Mouse (Mus musculus) urinary bladder, postnatal 36 days (tissue): ENCODE results near the gene Rpp30.

Experiments used
- DNase-seq, 2 experiments: peaks; one replicate each; pipeline ENCODE4 v3.0.0; 2022; ENCODE audit warnings: low spot score in 2 of 2, mixed read lengths in 1 of 2

Gene Rpp30

GRCm38 (mm10) chr19:36083262-36084225 lies at the start of gene Rpp30:
Gene Rpp30 (plus strand): TSS chr19:36083716.
- peak; percentile 55 to 83 for DNase-seq

GRCm38 (mm10) chr19:36046046-36046445 lies 37.5 kb upstream of the Rpp30 start:
- no peak for DNase-seq

DNA sequence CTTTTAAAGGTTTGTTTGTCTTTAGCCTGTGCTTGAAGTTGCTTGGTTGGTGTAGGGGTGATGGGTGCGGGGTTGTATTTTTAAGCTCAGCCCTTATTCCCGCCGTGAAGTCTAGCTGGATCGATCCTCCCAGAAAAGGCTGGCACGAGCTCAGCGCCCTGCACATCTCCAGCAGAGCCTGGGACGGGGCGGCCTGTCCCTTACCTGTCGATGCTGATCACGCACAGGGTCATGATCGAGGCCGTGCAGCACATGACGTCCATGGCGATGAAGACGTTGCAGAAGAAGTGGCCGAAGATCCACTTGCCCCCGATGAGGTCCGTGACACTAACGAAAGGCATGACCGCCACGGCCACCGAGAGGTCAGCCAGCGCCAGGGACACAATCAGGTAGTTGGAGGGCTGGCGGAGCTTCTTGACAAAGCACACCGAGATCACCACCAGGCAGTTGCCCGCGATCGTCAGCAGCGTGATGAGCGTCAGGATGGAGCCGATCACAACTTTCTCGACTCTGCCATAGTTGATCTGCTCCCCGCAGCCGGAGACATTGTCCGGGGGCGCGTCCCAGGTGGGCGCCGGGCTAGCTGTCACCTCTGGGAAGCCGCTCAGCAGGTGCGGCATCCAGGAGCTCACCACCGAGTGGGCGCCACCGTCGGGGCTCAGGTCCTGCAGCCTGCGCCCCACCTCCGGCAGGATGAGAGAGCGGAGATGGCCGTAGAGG lies 26.9 kb upstream of the Rpp30 start:
- no peak for DNase-seq

GRCm38 (mm10) chr19:36057231-36057811 lies 26.2 kb upstream of the Rpp30 start, which contains the start of gene Htr7:
Gene Htr7 (minus strand): TSS chr19:36057507.
- DNase-seq: no peak

DNA sequence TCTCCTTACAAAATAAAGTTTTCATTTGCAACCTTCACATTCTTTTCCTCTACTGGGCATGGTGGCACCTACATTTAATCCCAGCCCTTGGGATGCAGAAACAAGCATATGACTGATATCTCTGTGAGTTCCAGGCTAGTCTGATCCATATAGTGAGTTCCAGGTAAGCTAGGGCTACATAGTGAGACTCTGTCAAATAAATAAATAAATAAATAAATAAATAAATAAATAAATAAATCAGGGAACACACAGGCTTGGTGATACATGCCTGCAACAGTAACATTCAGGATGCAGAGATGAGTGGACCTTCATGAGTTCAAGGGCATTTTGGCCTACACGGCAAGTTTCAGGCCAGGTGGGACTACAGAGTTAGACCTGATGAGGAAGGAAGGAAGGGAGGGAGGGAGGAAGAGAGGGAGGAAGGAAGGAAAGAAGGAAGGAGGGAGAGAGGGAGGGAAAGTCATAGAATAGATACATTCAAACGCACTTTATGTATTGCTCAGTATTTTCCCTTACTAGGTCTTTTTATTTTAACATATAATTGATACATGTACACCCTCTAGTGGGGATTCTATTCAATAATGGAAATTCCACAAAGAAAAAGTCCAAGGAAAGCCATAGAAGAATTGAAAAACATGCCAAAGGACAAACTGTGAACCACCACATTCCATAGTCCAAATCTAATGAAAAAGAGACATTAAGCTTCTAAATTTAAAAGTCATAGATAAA lies 20.6 kb upstream of the Rpp30 start:
- no peak for DNase-seq

DNA sequence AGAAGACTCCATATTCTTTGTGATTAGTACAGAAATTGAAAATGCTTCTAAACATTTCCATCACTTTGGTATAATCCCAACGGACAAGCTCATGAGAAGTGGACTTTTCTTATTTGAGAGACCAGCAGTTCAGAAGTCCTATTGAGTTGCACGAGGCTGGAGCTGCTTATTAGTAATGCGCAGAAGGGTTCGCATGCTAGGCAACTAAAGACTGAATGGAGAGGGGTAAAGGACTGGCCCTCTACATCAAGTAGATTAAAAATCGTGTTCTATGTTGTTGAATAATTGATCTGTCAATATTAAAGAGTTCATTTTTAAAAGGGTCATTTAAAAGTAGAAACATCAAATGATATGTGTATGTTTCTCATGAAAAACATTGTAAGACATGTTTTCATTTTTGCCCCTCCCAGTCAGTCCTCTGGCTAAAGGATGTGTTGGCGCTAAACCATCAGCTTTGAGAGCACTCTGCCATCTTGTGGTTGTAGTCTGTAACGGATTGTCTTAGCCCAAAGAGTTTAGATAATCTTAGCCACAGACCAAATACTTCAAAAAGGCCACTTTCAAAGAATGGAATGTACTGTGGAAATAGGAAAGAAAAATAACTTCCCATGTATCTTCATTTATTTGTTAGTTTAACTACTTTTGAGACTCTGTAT lies 782 bp upstream of the Rpp30 start:
- DNase-seq: peak; percentile 1 to 21

- DNase-seq: no peak
These were observed 7.3 kb downstream of the Rpp30 start for GRCm38 (mm10) chr19:36090781-36091180.

GRCm38 (mm10) chr19:36097194-36097593 lies 13.7 kb downstream of the Rpp30 start:
- DNase-seq: no peak

- no peak for DNase-seq
These were observed 14.7 kb downstream of the Rpp30 start for GRCm38 (mm10) chr19:36098265-36098664.

DNA sequence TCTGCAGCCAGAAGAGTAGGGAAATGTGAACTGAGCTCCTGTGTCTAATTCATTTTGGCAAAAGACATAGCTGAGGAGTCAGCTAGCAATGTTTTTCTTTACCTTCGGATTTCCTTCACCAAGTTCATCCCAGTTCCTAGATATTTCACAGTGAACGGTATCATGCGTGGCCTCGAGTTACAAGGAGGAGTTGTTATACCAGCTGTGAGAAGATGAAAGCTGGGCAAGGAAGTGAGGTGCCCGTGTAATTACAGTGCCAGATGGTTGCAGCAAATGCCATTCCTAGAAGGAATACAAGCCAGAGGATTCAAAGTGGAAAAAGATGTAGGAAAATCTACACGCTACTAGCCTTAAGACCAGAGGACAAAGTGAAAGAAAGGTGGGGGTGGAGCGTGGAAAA lies 15.4 kb downstream of the Rpp30 start:
- DNase-seq: no peak

- no peak for DNase-seq
These were observed 20.4 kb downstream of the Rpp30 start for GRCm38 (mm10) chr19:36103909-36104308.

DNA sequence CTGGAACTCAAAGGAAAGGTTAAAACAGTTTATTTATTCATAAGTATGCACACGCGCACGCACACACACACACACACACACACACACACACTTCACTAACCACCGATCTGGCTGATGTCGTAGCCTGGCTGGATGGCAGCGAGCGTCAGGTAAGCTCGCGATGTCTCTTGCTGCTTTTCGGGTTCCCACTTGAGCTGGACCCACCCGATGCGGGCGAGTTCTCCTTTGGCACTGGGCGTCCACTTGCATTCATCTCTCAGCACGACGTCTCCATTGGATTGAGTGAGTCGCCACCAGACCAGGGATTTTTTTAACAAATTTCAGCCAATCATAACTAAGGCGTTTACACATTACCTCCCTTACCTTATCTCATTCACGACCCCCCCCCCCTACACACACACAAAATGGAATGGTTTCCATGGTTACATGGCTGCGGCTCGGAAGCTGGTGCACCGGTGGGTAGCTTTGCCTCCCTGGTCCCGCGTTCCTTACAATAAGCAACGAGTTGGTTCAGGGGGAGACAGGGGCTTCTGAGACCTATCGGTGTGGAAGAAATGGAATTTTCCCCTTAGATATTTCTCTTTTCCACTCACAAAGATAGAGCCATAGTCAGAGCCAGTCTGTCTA lies 25.9 kb downstream of the Rpp30 start:
- DNase-seq: no peak

DNA sequence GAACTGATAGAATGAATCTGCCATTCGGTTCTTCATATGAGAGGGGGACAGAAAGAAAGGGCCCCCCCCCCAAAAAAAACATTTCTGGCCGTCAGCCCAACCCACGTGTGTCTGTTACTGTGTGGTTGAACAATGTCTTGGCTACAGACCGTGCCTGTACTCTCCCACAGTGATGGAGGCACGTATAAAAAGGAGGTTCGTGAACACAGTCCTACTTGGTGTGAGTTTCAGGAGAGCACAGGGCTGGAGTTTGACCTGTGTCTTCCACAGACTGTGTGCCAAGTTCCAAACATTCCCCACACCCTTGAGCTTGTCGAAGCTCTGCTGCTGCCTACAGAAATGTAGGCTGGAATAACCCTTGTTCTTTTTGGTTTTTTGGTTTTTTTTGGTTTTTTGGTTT lies 26.9 kb downstream of the Rpp30 start:
- DNase-seq: no peak

DNA sequence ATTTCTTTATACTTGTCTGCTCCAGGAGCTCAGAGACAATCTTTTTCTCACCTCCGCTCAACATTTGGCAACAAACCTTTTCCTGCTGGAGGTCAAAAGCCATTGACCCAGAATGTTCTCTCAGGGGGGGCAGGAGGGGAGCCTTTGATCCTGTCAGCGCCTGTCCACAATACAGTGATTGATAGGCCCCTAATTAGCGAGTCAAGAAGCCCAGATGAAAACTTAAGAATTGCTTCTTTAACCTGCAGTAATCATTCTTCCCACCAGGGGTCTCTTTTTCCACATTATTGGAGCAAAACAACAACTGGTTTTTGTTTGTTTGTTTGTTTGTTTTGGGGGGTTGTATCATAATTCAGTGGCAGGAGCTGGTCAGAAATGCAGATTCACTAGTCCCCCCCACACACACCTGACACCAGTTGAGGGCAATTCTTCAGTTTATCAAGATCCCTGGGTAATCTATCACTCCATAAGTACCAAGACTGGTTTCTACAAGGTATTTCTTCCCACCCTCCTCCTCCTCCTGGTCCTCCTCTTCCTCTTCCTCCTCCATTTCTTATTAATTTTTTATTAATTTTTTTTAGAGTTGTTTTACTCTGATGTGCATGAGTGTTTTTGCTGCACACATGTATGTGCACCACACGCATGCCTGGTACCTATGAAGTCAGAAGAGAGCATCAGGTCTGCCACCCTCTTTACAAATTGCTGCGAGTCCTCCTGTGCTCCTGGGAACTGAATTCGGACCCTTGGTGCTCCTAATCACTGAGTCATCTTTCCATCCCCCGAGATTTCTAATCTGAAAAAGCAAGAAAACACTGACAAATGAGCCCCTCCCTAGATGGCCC lies 27.8 kb downstream of the Rpp30 start:
- no peak for DNase-seq

- no peak for DNase-seq
These were observed 28.5 kb downstream of the Rpp30 start for GRCm38 (mm10) chr19:36112007-36112406.

- no peak for DNase-seq
These were observed 32.7 kb downstream of the Rpp30 start for GRCm38 (mm10) chr19:36116185-36116584.

- no peak for DNase-seq
These were observed 35.7 kb downstream of the Rpp30 start for GRCm38 (mm10) chr19:36119219-36119618.

DNA sequence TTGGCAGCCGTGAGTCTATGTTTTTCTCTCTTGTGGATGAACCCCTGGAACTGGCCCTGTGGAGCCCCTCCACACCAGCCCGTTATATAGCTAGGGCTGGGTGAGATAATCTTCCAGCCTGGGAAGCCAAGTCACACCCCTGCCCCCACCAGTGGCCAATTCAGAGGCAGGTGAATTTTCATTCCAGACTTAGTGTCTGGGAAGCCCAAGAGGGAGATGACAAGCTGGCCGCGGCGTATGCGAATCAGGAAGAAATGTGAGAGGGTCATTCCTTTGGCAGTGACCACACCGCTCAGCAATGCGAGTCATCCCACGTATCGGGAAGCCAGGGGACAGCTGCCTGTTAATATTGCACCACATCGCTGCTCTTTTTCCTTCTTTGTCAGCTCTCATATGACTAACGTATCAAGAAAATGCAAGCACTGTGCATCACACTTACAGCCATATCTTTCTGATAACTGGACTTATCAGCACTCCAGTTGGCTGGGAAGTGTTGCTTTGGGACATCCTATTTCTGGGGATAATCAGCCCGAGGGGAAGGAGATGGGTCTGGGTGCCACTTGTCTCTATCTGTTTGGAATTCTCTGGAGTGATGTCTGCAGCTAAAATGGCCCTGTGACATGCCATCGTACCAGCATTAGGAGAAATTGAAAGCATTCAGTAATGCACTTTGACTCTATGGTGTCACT lies 36.4 kb downstream of the Rpp30 start, which contains the start of gene Ankrd1:
TSS of gene Ankrd1 (minus strand) at position 317 of the 689 bp plus-strand sequence.
- no peak for DNase-seq

- no peak for DNase-seq
These were observed 40.7 kb downstream of the Rpp30 start for GRCm38 (mm10) chr19:36124203-36124602.
